Mouse (Mus musculus) lung, adult 2 months (tissue): ENCODE results near the gene Paxx.

Experiments
- CTCF ChIP-seq: fragments of 200-500 bp; IDR thresholded peaks from 2 replicates; pipeline ENCODE4 v1.5.1; 2011; ENCODE audit warnings: mild to moderate bottlenecking, low read length, control low read depth; ENCODE audit not compliant: insufficient read depth
- POLR2A ChIP-seq: fragments of 200-500 bp; IDR thresholded peaks from 2 replicates; pipeline ENCODE4 v1.6.1; 2011; ENCODE audit warnings: low read depth, mild to moderate bottlenecking, control low read depth, low read length, borderline replicate concordance; ENCODE audit errors: extremely low read depth

DNA sequence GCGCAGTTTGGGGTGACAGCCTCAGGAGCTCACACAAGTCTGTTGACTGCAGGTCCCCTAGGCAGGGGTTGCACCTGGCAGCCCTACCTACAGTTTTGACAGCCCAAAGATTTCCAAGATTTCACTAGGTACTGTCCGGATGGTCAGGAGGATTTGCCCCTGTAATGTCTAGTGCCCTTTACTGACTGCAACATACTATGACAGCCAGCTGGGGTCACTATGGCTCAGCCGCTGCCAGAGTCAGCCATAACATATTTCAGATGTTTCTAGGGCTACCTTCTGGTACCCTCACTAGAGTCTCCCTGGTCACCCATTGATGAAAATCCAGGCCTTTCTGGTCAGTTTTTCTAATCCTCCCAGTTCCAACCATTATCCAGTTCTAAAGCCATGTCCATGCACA, 49.0 kb upstream of the Paxx start:
- peak; percentile 53; the same call in 1 of the 2 replicates for TF ChIP-seq CTCF
- TF ChIP-seq POLR2A = no peak
